Comparison of ENCODE assay signal across 8 mouse cellular contexts in genomic region chr5:69340919-69341801, GRCm38 (mm10). TPM values are rescaled to one million over a fixed set of nuclear protein-coding genes. Genes with fewer than 3 reads are reported as not detected.
DNase-seq lines count a peak whose midpoint lies in the region; ATAC-seq lines count a peak whose summit lies in the region.

Gene Kctd8, minus strand, starts transcription at chr5:69341679.

- DNase-seq in adrenal gland, adult 2 months: peak; percentile 73
- DNase-seq in cerebellum, postnatal 25 days: peak; percentile 88 to 93
- DNase-seq in frontal cortex, postnatal 25 days (ENCODE audit: low spot score in 2 of 2): peak; percentile 16 to 38
- DNase-seq in layer of hippocampus, postnatal 36 days: peak; percentile 65 to 69
- peak; percentile 72 for DNase-seq in retina, postnatal 7 days (ENCODE audit: low read depth, low spot score)
- DNase-seq in thymus, postnatal 0 days (ENCODE audit: low spot score): no peak

- H3K27me3 ChIP-seq in hindbrain, embryonic 16.5 days (replicated peaks; ENCODE audit: control insufficient read depth, insufficient read depth, low read length): no peaks in the 10 kb centered on the region
- H3K27me3 ChIP-seq in lung, embryonic 16.5 days (ENCODE audit: control insufficient read depth, insufficient read depth, low read depth, low read length): peaks cover 16% of the 10 kb centered on the region

- peak within 1 kb of the TSS; percentile 80 for H3K4me2 ChIP-seq in hindbrain, embryonic 16.5 days (ENCODE audit: low read length)
- peak within 1 kb of the TSS; percentile 80 for H3K4me2 ChIP-seq in lung, embryonic 16.5 days (ENCODE audit: low read depth, low read length)

- peaks cover 10% of the 10 kb centered on the region; the same call in 1 of the 2 replicates for H3K4me1 ChIP-seq in hindbrain, embryonic 16.5 days (ENCODE audit: control insufficient read depth, insufficient read depth, low read depth, low read length)
- peaks cover 4% of the 10 kb centered on the region; the same call in 1 of the 2 replicates for H3K4me1 ChIP-seq in lung, embryonic 16.5 days (replicated peaks; ENCODE audit: control insufficient read depth, insufficient read depth, low read length)

- peak within 1 kb of the TSS; percentile 79 for H3K9ac ChIP-seq in hindbrain, embryonic 16.5 days (ENCODE audit: low read depth, low read length)
- peak within 1 kb of the TSS; percentile 66 for H3K9ac ChIP-seq in lung, embryonic 16.5 days (ENCODE audit: low read length)

- peak; percentile 94 for ATAC-seq in hindbrain, embryonic 16.5 days
- peak; percentile 91 for ATAC-seq in lung, embryonic 16.5 days (ENCODE audit: low read depth)

- H3K36me3 ChIP-seq in hindbrain, embryonic 16.5 days (ENCODE audit: control insufficient read depth, insufficient read depth, low read length): no peaks in the 10 kb centered on the region
- no peaks in the 10 kb centered on the region for H3K36me3 ChIP-seq in lung, embryonic 16.5 days (ENCODE audit: control insufficient read depth, insufficient read depth, low read length)

- no peaks in the 10 kb centered on the region for H3K9me3 ChIP-seq in hindbrain, embryonic 16.5 days (ENCODE audit: control insufficient read depth, low read length)
- no peaks in the 10 kb centered on the region for H3K9me3 ChIP-seq in lung, embryonic 16.5 days (ENCODE audit: control insufficient read depth, low read length)

- H3K4me3 ChIP-seq in hindbrain, embryonic 16.5 days (ENCODE audit: low read length): peak within 1 kb of the TSS; percentile 72
- H3K4me3 ChIP-seq in lung, embryonic 16.5 days (ENCODE audit: low read length): peak within 1 kb of the TSS; percentile 61

- under 1% methylated on average over 74 of the region's 87 CpGs for WGBS in hindbrain, embryonic 16.5 days
- WGBS in lung, embryonic 16.5 days: under 1% methylated on average over 85 of the region's 87 CpGs

- H3K27ac ChIP-seq in hindbrain, embryonic 16.5 days (ENCODE audit: low read depth, low read length): peak within 1 kb of the TSS; percentile 55
- H3K27ac ChIP-seq in lung, embryonic 16.5 days (ENCODE audit: low read length): peak within 1 kb of the TSS; percentile 52; the same call in 1 of the 2 replicates

RNA-seq across cellular contexts. Expression of gene Kctd8, which starts in this region (rescaled TPM):
- total RNA-seq in adrenal gland, adult 2 months (2021): under 1 TPM; 0.28 to 0.40 TPM
- 1.0 and 1.3 TPM in 2 replicates for polyA plus RNA-seq in adrenal gland, adult 2 months (2012; rRNA removed)
- 22.4 and 28.9 TPM in 2 replicates for polyA plus RNA-seq in hindbrain, embryonic 16.5 days (2015; fragmentation: Nextera tagmentation; extraction: Ambion mirVana)
- 1 to 10 TPM; 5.1 to 5.9 TPM for total RNA-seq in layer of hippocampus, postnatal 36 days (2021)
- polyA plus RNA-seq in lung, embryonic 16.5 days (2015; fragmentation: Nextera tagmentation; extraction: Ambion mirVana): 2.3 and 3.3 TPM in 2 replicates
- polyA plus RNA-seq in thymus, postnatal 0 days (2015; fragmentation: Nextera tagmentation; extraction: Ambion mirVana): 0.17 and 0.33 TPM in 2 replicates

Comparison
In these comparisons a context has a peak if more than half of its experiments do, and no peak if none do; other contexts are left out.
1. RNA of gene Kctd8 (total RNA-seq): 5.1 to 5.9 TPM in layer of hippocampus, postnatal 36 days; 0.28 to 0.40 TPM in adrenal gland, adult 2 months; every median in the first group is over 4 times any median in the second.